Mouse (Mus musculus): Measurements from ENCODE around the gene Haus3.

Gene Haus3

GRCm38 (mm10) chr5:34186391-34186790 lies 17.1 kb upstream of the Haus3 start:
- no peak for DNase-seq

DNA sequence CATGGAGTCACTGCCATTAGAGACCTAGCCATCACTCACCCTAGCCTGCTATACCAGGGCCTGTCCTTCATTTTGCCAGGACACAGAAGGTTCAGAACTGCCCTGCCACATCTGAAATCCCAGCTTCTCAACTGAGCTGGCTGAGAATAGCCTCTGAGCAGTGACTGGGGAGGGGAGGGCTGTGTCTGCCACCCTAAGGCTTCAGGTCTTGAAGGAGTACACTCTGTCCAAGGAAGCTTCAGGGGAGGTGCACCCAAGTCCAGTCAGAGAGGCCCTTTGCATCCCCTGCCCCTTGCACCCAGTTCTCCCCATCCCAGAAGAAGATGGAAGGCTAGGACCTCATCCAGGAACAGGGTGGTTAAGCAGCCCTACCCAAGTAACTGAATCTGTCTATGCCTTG lies 16.5 kb upstream of the Haus3 start:
- DNase-seq, result no peak

DNA sequence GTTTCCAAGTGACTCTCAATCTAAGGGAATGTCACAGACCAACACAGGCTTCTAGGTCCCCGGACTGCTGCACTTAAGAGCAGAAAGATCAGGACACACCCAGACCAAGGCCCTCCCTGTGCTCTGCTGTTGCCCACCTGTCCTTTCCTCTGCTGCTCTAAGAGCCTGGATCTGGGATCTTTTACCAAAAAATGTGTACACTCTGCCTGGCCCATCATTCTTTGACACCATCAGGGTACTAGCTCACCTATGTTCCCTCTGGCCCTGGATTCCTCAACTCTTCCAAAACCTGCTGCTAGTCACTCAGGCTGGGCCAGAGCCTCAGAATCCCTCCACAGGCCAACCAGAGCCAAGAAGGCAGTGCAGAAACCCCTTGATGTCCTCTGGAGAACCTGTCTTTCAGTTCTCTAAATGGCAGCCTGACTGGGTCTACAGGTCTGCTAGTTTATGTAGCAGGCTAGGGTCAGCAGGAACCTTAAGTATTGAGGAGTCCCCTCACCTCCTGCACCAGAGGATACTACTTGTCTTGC lies 15.8 kb upstream of the Haus3 start:
- DNase-seq, result no peak

DNA sequence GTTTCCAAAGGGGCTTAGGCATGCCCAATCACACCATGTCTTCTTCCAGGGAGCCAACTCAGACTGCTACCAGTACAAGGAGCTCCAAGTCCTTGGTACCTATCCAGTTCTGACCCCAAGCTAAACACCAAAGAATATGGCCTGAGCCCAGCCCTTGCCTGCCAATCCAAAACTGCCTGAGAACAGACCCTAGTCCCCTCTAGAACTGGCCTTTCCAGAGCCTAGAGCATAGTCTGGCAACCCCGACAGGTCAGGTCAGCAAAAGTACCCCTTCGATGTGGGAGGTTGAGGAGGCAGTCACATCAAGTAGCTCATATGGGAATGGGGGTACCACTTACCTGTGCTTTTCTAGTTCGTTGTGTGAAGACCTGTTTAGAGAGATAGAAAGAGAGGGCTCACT lies 14.6 kb upstream of the Haus3 start:
- DNase-seq, result no peak

- no peak for DNase-seq
Observed at GRCm38 (mm10) chr5:34183156-34183880, 14.0 kb upstream of the Haus3 start.

DNA sequence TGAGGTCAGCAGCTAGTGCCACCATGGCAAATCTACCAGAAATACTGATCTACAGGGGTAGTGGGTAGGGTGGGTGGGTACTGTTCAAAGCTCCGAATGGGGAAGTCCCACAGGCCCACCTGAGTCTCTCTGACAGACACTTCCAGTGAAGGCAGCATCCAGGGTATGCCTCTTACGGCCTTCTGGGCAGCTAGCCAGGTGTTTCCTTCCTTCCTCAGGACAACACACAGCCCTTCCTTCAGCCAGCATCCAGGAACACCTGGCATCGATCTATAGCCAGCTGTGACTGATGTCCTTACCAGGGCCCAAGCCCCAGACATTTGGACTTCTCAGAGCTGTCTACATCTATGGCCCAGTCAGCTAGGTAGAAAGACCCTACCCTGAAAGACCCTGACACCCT lies 13.2 kb upstream of the Haus3 start:
- no peak for DNase-seq

GRCm38 (mm10) chr5:34177821-34178220 lies 8.5 kb upstream of the Haus3 start:
- DNase-seq, result no peak

- DNase-seq, result no peak
Observed at GRCm38 (mm10) chr5:34177091-34177490, 7.8 kb upstream of the Haus3 start.

DNA sequence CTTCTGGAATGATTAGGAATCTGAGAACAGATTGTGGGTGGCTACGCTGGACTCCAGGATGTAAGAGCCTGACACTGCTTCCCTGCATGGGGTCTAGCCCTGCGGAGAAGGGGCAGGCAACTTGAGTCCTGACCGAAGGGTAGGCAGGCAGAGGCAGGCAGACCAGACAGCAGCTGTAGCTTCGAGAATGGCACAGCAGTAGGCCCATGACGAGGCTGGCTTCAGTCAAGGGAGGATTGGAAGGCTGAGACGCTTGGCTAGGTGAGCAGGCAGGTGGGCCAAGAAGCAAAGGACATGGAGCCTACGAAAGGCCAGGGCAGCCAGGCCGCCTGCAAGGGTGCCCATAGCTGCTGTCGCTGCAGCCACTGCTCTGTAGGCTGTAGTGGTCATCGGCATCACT lies 7.4 kb upstream of the Haus3 start:
- no peak for DNase-seq

DNA sequence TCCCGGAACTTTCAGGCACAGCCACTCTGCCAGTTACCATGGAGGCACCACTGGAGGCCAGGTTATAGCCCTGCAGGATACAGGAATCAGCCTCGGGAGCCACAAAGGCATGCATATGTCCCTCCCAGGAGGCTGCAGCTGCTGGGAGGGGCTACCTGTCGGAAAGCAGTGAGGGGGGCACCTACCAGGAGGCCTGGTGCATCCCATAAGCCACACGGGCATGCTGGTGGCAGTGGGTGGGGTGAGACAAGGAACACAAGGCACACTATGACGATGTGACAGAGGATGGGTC lies 6.0 kb upstream of the Haus3 start:
- DNase-seq, result no peak

GRCm38 (mm10) chr5:34174550-34175402 lies 5.4 kb upstream of the Haus3 start:
- no peak for DNase-seq

DNA sequence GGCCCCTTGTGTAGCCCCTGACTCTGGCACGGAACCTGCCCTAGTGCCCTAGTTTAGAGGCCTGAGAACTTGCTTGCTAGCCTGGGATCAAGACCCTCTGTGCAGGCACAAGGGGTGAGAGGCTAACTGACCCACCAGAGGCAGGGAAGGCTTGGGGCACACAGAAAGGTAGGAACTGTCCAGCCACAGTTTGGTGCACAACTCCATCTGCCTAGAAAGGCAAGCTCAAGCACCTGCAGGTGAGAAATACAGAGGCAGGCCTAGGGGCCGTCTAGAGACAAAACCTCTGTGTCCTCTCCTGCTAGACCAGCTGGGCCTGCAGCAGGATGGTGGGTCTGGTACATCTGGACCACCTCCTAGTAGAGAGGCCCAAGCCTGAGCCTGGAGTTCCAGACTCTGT lies 4.7 kb upstream of the Haus3 start:
- no peak for DNase-seq

DNA sequence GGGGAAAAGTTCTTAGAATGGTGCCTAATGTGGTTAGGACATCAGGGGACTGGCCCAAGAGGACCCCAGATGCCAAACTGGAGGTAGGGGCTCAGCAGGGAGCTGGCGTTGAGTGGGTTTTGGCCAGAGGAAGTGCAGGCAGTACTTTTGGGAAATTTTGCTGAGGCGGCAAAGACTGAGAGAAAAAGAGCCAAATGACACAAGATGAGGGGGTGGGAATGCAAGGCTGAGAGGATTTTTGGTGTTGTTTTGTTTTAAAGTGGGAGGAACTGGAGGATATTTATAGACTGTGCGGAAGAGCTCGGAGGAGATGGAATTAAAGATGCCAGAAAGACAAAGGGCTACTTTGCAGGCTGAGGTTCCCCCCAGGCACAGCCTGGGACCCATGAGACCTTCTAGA lies 1.4 kb upstream of the Haus3 start:
- no peak for DNase-seq

- DNase-seq, result no peak
Observed at GRCm38 (mm10) chr5:34169954-34170353, 627 bp upstream of the Haus3 start.

GRCm38 (mm10) chr5:34167857-34168256 lies 1.5 kb downstream of the Haus3 start:
- DNase-seq, result no peak

DNA sequence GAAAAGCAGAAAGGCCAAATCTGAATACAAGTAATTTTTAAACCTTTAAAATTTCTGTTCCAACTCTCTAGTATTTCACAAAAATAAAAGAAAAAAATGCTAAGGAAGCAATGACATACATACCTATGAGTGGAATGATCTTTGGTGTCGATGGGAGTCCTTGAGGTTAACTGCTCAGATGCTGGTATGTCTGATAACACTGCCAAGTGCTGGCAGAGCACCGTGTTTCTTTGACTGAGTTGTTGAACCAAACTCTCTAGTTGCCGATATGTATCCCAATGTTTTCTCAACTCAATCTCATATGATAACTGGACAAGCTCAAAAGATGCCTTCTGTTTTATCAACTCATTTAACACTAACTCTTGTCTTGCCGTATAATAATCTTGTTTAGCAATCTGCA lies 3.5 kb downstream of the Haus3 start:
- no peak for DNase-seq

- no peak for DNase-seq
Observed at GRCm38 (mm10) chr5:34148476-34148875, 20.9 kb downstream of the Haus3 start.

DNA sequence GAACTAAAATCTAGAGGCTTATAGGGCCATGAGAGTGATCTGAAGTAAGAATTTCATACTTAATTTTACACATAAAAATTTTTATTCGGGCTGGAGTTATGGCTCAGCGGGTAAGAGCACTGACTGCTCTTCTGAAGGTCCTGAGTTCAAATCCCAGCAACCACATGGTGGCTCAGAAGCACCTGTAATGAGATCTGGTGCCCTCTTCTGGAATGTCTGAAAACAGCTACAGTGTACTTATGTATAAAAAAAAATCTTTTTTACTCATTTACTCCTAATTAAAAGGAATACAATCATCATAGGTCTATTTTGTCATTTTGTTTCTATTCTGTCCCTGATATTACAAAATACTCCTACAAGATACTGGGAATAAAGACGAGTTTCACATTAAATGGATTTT lies 21.8 kb downstream of the Haus3 start:
- DNase-seq, result no peak

DNA sequence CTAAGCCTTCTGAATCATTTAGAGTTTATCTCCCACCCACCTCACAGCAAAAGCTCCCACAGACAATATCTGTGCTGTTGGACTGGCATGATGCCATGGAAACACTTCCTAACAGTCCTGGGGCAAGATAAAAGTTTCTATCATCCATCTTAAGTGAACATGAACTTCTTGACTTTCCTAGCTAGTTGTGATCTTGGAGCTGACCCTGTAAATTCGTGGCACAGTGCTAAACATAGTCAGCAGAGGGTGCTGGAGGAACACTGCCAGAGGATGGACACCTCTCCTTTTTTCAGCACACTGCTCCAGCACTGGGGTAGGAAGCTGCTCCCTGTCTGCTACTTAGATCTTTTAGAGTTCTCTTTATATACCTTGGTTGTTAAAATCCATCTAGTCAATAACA lies 29.6 kb downstream of the Haus3 start:
- DNase-seq, result peak; percentile 11

DNA sequence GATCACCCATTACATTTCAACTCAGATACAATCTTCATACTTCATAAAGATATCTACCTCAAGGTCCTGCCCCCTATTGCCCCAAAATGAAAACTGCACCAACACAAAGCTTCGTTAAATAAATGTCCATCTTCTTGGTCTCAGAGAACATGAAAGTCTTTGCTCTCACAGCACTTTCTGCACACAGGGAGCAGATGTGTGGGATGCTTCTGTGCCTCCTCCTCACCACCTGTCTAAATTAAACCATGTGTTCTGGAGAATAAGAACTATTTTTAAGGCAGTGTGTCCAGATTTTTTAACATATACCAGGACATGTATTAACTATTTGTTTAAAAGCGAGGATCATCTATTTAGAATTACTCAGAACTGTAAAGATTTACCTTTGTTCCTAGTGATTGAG lies 36.6 kb downstream of the Haus3 start:
- no peak for DNase-seq

- no peak for DNase-seq
Observed at GRCm38 (mm10) chr5:34124131-34124530, 45.2 kb downstream of the Haus3 start.

DNA sequence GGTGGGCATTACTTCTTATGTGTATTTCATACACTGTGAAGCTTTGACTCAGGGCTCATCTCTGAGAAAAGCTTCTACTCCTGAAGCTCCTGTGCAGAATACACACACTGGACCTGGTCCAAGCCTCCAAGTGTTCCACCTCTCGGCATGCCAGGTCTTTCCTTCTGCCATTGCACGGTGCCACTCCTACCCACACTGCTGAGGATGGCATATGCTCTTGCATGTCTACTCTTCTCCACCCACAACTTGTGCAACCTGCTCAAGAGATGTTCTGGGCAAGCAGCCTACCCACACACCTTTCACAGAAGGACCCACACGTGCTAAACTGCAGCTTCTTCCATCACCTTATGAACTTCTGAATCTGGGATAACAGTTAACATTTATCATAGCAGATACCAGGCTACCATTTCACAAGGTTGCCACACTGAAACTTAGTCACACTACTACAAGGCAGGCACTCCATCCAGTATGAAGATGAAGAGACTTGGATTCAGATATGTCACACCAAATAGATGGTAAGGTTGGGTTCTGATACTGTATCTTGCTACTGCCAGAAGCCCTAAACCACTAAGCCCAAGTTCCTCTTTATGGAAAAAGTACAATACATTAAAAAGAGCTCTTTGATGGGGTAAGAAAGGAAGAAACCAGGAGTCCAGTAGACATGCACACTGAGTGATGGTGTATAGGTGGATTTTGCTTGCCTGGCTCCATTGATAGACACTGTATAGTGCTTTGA lies 50.0 kb downstream of the Haus3 start:
- DNase-seq, result no peak

DNA sequence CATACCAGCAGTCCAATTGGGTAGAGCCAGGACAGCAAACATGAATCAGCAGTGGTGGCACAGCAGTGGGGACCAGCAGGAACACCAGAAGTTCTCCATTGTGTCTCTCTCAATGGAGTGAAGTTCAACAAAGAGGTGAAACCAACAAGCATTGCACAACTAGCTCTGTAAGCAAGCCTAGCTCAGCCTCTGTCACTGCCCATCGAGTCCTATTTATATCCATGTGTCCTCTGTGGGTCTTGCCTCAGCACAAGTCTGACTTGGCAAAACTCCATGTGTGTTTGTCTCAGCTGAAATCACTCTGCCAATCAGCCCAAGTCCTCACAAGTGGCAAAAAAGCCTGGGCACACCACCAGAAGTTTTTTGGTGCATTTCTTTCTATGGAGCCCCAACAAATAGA lies 63.6 kb downstream of the Haus3 start:
- DNase-seq, result no peak

Measured in B cell, adult 2 months (primary cell).